Mouse (Mus musculus) liver, embryonic 14.5 days (tissue): ENCODE results near the gene Gramd1b. TPM values are rescaled to one million over a fixed set of nuclear protein-coding genes. Genes with fewer than 3 reads are reported as not detected.

ENCODE experiments used
- ATAC-seq: fragments of 200-750 bp; cut with Nextera tagmentation; 2 replicates; pipeline ENCODE4 v1.8.0; 2017; ENCODE audit warnings: moderate number of reproducible peaks, mild to moderate bottlenecking, moderate library complexity; ENCODE audit not compliant: insufficient read depth
- DNase-seq, 3 experiments: peaks; one replicate each; pipeline ENCODE4 v3.0.0-alpha.2; 2012 to 2013; ENCODE audit warnings: low read depth in 3 of 3, low spot score in 3 of 3
- H3K27ac ChIP-seq: fragments of 300-500 bp; sonication (generic); 2 replicates; pipeline ENCODE4 v1.5.1; 2014; ENCODE audit warnings: moderate library complexity, mild to moderate bottlenecking, control low read depth, inconsistent platforms
- H3K27me3 ChIP-seq: fragments of 300-500 bp; sonication (generic); 2 replicates; pipeline ENCODE4 v1.6.1; 2014; ENCODE audit warnings: mild to moderate bottlenecking, low read length, moderate library complexity; ENCODE audit not compliant: control insufficient read depth, insufficient read depth
- H3K36me3 ChIP-seq: fragments of 300-500 bp; sonication (generic); replicated peaks from 2 replicates; pipeline ENCODE4 v1.6.1; 2014; ENCODE audit warnings: low read depth; ENCODE audit not compliant: control insufficient read depth, insufficient read depth
- H3K4me1 ChIP-seq, 2 experiments: fragments of 200-500 bp in 1 of 2; fragments of 300-500 bp in 1 of 2; sonication (generic) in 1 of 2; replicated peaks; 2 replicates each; pipeline ENCODE4 v1.6.1; 2012 to 2014; ENCODE audit warnings: antibody characterized with exemption in 1 of 2, inconsistent platforms in 1 of 2, low read length in 1 of 2; ENCODE audit not compliant: control insufficient read depth in 2 of 2, insufficient read depth in 2 of 2
- H3K4me2 ChIP-seq: fragments of 300-500 bp; sonication (generic); 2 replicates; pipeline ENCODE4 v1.6.1; 2014; ENCODE audit warnings: low read depth, mild to moderate bottlenecking, control low read depth, moderate library complexity
- H3K4me3 ChIP-seq, 2 experiments: fragments of 200-500 bp in 1 of 2; fragments of 300-500 bp in 1 of 2; sonication (generic) in 1 of 2; 2 replicates each; pipeline ENCODE4 v1.5.1; 2012 to 2014; ENCODE audit warnings: low read depth in 2 of 2, low read length in 2 of 2, mild to moderate bottlenecking in 2 of 2, control low read depth in 1 of 2, inconsistent platforms in 1 of 2, moderate library complexity in 1 of 2; ENCODE audit not compliant: insufficient read depth in 1 of 2
- H3K9ac ChIP-seq: fragments of 300-500 bp; sonication (generic); replicated peaks from 2 replicates; pipeline ENCODE4 v1.6.1; 2014; ENCODE audit warnings: mild to moderate bottlenecking, control low read depth, moderate library complexity
- H3K9me3 ChIP-seq: fragments of 300-500 bp; sonication (generic); 2 replicates; pipeline ENCODE4 v1.6.1; 2016; ENCODE audit warnings: low read length, mixed read lengths; ENCODE audit not compliant: control insufficient read depth
- CTCF ChIP-seq: IDR thresholded peaks from 2 replicates; pipeline ENCODE4 v1.5.1; 2016; ENCODE audit warnings: antibody characterized with exemption, low read depth, control low read depth
- EP300 ChIP-seq: IDR thresholded peaks from 2 replicates; pipeline ENCODE4 v1.6.1; 2016; ENCODE audit warnings: antibody characterized with exemption, low read depth
- WGBS: fragments of 180-500 bp; shearing (Covaris S2); extraction: QIAGEN DNeasy Blood & Tissue Kit; methylation state at CpG from one replicate; pipeline ENCODE4 v1.1.7; 2014; ENCODE audit not compliant: insufficient replicate concordance; 5-methylcytosine and 5-hydroxymethylcytosine counted together
- polyA plus RNA-seq, 2 experiments: library from polyadenylated mRNA; depleted of rRNA in 1 of 2; stranded (reverse) in 1 of 2; unstranded in 1 of 2; fragments of >200 nt; fragmentation: Nextera tagmentation in 1 of 2; extraction: Ambion mirVana in 1 of 2; gene quantifications; 2 replicates each; pipeline versions ENCODE4 v1.2.1 to v1.2.3; 2012 to 2014

The Gramd1b gene
- polyA plus RNA-seq, 2 experiments: 0.71 to 1.0 TPM

DNA sequence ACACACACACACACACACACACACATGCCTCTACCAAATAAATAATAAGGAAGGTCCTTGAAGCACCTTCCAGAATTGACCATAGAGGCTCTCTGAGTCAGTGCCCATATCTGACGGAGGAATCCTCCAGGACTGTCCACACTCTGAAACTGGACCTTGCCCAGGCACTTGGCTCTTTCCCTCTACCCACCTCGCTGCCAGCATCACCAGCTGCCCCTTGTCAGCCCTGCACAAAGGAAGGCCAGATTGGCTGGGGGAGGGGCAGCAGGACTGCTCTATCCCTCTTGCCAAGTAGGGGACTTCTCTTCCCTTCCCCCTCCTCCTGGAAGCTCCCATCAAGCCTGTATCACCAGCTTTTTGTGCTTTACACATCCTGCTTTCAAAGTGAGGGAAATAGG is 6.5 kb upstream of the Gramd1b start:
- H3K4me3 ChIP-seq: no peak overlapping the region
- H3K9ac ChIP-seq: no peak overlapping the region
- no peaks in the 10 kb centered on the region for H3K4me1 ChIP-seq
- H3K4me2 ChIP-seq: no peak overlapping the region
- no peaks in the 10 kb centered on the region for H3K9me3 ChIP-seq
- ATAC-seq (no peak), DNase-seq (no peak)
- H3K27ac ChIP-seq: no peak overlapping the region
- TF ChIP-seq EP300 (no peak), CTCF (no peak)
- H3K27me3 ChIP-seq: no peaks in the 10 kb centered on the region
- 39% methylated on average over 2 of the region's 2 CpGs for WGBS
- no peaks in the 10 kb centered on the region for H3K36me3 ChIP-seq

DNA sequence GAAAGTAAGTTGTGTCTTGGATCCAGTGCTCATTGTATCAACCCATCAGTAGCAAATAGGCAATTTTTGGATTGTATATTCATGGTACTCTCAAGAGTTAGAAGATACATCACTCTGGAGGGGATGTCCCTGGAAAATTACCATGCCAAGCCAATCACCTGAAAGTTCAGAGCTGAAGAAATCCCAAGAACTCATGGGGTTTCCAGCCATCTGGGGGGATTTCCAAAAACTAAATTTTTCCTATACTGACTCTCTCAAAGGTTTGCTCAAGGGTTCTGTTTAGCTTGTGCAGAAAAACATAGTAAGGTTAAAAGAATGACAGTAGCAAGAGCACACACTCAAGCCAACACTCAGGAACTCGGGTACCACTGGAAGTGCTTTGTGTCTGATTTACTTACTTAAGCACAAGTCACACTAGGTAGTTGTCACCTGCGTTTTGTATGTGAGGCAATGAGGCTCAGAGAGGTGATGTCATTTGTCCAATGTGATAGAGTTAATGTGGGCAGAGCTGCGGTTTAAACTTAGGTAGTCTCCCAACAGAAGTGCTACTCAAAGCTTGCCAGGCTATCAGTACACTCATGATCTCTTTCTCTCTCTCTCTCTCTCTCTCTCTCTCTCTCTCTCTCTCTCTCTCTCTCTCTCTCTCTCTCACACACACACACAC is 6.0 kb upstream of the Gramd1b start:
- Histone ChIP-seq H3K27me3 (no peaks in the 10 kb centered on the region), H3K36me3 (no peaks in the 10 kb centered on the region), H3K4me3 (no peak overlapping the region), H3K27ac (no peak overlapping the region), H3K9ac (no peak overlapping the region), H3K4me2 (no peak overlapping the region), H3K4me1 (no peaks in the 10 kb centered on the region), H3K9me3 (no peaks in the 10 kb centered on the region)
- no peak for TF ChIP-seq EP300
- no peak for TF ChIP-seq CTCF
- DNase-seq (no peak), ATAC-seq (no peak)
- WGBS: 56% methylated on average over 3 of the region's 3 CpGs

DNA sequence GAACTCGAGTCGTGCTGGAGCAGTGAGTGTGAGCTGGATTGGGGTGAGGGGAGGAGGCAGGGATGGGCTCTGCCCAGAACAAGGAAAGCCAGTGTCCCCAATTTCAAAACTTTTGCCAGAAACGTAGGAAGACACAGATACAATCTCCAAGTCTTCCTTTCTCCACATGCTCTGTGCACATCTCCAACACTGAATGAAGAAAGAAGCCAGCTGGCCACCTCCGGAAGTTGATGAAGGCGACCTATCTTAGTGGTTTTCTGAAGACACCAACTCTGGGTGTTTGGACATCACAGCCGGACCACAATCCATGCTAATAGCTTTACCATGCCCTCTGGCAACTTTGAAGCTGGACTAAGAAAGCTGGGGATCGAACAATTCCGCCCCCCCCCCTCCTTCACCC is 647 bp downstream of the Gramd1b start:
- no peak for TF ChIP-seq EP300
- ATAC-seq (no peak), DNase-seq (no peak)
- H3K27ac ChIP-seq: no peak overlapping the region
- no peaks in the 10 kb centered on the region for H3K36me3 ChIP-seq
- 39% methylated on average over 8 of the region's 8 CpGs for WGBS
- peak overlapping the region; percentile 48 for H3K4me2 ChIP-seq
- no peak overlapping the region for H3K9ac ChIP-seq
- peaks cover 5% of the 10 kb centered on the region; the same call in 1 of the 2 replicates for H3K27me3 ChIP-seq
- no peaks in the 10 kb centered on the region for H3K9me3 ChIP-seq
- H3K4me3 ChIP-seq: 0 out of 4 replicates have a peak overlapping the region, but pooled peaks of 1 of the 2 experiments have one; percentile 32
- H3K4me1 ChIP-seq: no peaks in the 10 kb centered on the region

DNA sequence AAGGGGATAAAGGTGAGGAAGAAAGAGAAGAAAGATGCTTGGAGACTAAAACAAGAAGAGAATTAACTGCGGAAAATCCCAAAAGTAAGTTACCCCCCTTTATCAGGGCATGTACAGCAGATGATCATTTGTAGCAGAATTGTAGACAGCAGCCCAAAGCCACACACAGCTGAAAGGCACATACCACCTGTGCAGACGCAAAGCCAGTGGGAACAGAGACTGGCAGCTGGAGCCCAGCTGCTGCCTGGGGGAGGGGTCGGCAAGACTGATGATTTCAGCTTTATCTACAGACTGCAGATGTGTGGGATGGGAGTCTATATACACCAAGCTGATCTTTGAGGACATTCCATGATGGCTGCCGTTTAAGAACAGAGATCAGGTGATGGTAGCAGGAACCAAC is 2.5 kb downstream of the Gramd1b start:
- WGBS: 45% methylated on average over 4 of the region's 4 CpGs
- H3K27ac ChIP-seq: no peak overlapping the region
- DNase-seq (no peak), ATAC-seq (no peak)
- H3K9me3 ChIP-seq: no peaks in the 10 kb centered on the region
- H3K4me2 ChIP-seq: no peak overlapping the region
- TF ChIP-seq CTCF (no peak), EP300 (no peak)
- H3K4me3 ChIP-seq: no peak overlapping the region
- no peaks in the 10 kb centered on the region for H3K4me1 ChIP-seq
- H3K9ac ChIP-seq: no peak overlapping the region
- no peaks in the 10 kb centered on the region for H3K36me3 ChIP-seq
- peaks cover 5% of the 10 kb centered on the region; the same call in 1 of the 2 replicates for H3K27me3 ChIP-seq

DNA sequence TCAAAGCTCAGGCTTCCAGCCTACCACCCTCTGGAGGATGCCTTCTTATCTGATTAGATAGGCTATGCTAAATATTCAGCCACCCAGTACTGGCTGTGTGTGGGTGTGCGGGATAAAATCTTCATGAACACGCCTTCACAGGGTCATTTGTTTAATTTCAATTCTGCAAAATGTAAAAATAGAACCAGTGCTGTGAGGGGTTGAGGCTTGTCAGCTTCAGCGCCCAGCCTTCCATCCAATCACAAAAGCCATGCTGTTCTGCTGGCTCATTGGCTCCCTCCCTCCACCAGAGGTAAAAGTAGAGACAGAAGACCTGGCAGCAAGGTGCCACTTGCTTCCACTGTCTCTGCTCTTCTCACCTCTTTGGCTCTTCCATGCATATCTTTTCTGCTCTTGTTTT is 4.3 kb downstream of the Gramd1b start:
- 23% methylated on average over 3 of the region's 3 CpGs for WGBS
- Histone ChIP-seq H3K4me2 (no peak overlapping the region), H3K4me3 (no peak overlapping the region), H3K36me3 (no peaks in the 10 kb centered on the region), H3K4me1 (no peaks in the 10 kb centered on the region), H3K9me3 (no peaks in the 10 kb centered on the region), H3K27ac (no peak overlapping the region), H3K27me3 (peaks cover 5% of the 10 kb centered on the region; the same call in 1 of the 2 replicates), H3K9ac (no peak overlapping the region)
- no peak for ATAC-seq
- DNase-seq: no peak
- TF ChIP-seq CTCF: no peak
- TF ChIP-seq EP300: no peak
